Mouse (Mus musculus) retina, embryonic 14.5 days (tissue): ENCODE measurements around the gene Dapl1.
A peak's percentile ranks its signal among the peaks of the same experiment; 100 is the strongest.

ENCODE experiments used
- DNase-seq: peaks from one replicate; pipeline ENCODE4 v3.0.0-alpha.2; 2015; ENCODE audit warnings: low spot score

Dapl1 gene

DNA sequence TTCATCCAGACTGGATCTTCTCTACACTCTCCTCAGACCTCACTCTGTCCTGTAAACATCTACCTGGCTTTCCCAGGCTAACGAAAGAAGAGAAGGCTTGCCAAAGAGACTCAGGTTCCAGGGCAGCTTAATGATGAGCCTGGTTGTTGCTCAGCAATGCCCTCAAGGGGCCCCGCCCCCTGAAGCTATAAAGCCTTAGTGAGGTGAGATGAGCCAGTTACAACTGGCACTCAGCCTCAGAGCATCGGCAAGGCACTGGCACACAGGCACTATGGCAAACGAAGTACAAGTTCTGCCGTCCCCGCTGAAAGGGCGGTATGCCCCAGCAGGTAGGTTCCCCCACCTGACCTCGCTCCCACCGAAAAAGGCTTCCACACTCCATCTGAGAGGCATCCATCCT lies at the start of gene Dapl1:
Gene Dapl1, plus strand, starts transcription at position 216 of the 400 bp plus-strand sequence.
- DNase-seq, result peak; percentile 91

DNA sequence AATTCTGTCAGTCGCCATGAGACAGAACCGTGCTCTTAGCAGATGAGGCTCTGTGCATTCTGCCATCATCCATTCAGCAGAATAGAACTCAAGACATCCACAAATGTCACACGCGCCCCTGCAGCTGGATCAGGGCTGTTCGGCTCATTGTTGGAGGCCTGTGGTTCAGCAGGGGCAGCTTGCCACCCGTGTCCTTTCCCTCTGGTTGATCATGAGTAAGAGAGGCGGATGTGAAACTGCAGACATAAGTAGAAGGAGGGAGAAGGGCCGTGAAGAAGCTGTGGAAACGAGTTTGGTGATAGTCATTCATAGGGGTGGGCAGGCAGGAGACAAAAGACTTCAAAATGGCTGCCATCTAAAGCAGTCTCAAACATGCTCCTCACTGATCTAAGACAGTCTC lies 49.6 kb upstream of the Dapl1 start:
- no peak for DNase-seq

DNA sequence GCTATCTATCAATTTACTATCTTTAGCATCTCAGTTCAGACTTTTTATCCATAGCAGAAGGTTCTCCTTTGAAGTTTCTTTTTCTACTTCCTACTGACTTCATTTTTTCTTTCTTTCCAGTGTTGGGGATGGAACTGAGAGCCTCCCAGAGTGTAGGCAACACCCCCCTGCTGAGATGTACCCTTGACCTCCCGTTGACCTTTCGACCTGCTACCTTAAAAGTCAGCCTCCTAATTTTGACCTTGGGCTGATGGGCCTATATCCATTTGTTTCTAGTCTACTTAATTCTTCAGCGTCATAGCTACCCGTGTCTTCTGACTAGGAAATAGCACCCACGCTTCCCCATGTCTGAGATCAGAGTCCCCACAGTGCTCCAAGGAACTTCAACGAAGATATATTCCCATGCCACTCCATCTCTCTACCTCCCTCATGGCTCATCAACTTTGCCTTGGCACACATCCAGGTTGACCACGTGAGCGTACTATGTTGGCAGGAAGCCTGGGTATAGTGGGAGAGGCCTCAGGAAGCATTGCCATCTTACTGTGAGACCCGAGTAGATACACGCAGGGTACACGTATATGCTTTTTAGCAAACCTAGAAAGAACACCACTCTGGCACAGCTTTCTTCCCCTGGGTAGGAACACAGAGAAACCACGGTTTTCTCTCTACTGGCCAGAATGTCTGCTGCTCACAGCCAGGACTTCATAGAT lies 46.6 kb upstream of the Dapl1 start:
- no peak for DNase-seq

DNA sequence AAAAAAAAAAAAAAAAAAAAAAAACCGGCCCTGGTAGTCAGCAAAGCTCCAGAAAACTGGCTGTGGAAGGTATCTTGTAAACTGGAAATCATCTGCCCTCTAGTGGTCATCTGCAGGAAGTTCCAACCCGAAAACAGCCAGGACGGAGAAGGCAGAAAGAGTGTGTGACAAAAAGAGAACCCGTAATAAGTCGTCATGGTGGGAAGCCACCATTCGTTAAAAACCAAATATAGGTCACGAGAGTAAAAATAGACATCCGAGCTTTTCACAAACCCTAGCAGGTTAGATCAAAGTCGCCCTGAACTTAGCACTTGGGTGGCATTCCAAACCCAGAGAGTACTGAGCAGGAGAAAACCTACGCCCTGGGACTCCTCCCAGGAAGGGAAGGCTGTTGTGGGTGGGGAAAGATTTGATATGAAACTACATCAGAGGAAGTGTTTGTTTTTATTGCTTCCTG lies 45.9 kb upstream of the Dapl1 start:
- DNase-seq, result peak; percentile 92

DNA sequence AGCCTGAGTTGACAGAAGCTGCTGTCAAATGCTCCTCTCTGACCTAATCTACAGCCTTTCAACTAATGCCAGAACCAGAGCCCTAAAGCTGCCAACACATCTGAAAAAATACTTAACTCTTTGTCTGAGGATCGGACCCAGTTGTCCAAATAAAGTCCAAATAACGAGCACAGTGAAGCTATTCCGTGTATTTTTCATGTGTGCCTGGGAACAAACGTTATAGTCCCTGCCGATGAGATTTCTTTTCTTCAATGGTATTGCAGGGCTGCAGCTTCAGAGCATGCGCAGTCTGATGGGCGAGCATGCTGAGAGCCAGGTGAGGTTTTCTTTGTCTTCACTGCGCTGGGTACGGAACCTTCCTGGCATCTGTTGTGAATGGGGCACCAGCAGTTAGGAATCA lies 44.6 kb upstream of the Dapl1 start:
- no peak for DNase-seq

DNA sequence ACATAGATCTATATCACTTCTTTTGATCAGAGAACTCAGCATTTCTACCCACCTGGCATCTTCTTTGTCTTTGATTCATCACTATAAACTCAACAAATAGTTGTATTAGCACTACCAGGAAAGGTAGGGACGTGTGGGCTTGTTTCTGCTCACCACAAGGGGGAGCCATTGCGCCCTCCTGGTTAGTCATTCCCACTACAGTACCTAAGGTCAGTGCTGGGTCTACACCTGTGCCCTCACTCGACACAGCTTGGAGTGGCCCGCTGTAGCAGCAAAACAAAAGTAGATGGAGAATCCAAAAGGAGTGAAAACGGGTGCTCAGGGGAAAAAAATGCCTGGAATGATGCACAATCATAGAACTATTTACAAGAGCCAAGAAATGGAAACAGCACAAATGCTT lies 44.0 kb upstream of the Dapl1 start:
- peak; percentile 71 for DNase-seq

DNA sequence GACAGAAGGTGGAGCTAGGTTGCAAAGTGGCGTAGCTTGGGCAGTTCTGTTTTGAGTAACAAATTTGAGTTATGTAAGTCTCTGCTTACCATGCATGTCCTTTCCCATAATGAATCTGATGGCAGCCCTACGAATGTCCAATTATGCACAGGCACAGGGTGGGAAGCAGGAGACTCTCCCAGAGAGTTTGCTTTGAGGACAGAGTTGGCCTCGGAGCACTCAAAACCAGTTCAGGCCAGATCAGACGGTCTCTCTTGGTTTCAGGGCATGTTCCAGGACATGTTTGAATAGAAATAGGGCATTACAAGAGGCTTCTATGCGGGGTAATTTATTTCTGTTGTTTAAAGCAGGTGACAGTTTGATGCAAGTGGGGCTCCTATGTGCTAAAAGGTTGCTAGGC lies 42.8 kb upstream of the Dapl1 start:
- DNase-seq, result no peak

DNA sequence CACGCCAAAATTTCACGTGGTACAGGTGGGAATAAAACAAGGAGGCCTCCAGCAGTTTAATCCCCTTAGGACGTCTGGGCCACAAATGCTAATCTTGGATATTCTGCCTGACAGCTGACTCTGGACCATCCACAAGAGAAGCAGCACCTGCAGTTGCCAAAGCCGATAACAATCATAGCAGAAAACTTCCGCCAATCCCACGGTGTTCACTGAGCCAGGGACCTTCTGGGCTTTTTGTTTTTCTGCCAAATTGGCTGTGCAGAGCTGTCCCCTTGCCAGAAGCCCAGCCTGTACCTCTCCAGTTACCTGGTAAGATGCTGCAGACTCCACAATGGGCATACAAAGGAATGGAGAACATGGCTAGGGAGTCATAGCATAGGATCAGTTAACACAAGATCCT lies 37.8 kb upstream of the Dapl1 start:
- no peak for DNase-seq

DNA sequence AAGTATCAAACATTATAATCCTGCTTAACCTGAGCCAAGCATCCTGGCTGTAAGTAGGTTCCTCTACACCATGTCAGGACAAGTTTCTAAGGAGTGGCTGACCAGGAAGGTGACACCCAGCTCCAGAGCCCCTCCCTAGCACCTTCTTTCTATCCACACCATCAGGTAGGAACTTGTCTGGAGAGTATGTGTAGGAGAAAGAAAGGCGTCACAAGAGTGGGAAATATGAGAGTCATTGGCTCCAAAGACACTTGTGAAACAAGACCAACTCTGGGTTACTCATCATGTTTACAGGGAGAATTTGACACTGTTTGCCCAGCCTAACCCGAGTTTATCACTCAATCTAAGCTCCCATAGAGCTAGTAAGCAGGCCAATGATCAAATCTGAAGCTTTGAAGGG lies 36.7 kb upstream of the Dapl1 start:
- no peak for DNase-seq

DNA sequence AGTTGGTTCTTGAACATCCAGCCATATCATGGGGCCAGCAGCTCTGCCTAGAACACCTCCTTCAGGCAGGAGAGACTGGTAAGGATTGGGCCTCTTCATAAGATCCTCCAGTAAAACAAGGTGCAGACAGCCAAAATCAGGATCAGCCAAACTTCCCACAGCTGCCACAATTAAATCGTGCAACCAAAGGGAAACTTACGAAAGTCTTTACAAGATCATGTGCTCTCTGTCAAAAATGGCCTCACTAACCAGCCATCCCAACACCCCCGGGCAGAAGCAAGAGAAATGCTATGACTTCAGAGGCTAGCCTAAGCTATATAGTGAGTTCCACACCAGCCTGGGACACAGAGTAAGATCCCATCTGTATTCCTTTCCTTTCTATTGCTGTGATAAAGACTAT lies 35.9 kb upstream of the Dapl1 start:
- no peak for DNase-seq

DNA sequence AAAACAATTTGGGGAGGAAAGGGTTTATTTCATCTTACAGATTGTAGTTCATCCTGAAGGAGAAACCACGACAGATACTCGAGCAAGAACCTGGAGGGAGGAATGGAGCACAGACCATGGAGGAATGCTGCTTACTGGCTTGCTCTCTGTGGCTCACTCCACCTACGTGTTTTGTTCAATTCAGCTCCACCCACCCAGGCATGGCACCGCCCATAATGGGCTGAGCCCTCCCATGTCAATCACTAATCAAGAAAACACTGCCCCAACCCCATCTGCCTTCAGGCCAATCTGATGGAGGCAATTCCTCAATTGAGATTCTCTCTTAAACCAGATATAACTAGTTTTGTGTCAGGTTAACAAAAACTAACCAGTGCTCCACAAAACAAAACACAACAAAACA lies 35.5 kb upstream of the Dapl1 start:
- DNase-seq, result no peak

DNA sequence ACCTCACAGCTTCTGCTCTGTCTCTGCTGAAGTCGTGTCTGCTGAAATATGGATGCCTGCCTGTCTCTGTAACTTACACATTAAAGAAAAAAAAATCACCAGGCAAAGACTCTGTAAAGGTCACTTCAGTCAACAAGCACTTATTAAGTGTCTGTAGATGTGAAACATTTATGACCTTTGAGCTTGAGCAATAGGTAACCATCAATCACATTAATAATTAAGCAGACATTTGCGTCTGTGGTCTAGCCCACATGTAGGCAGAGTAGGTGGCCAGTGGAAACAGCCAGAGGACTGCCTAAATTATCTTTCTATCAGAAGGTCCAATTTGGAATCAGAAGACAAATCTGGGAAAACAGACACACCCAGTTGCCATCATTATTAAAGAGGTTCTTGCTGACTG lies 32.8 kb upstream of the Dapl1 start:
- DNase-seq, result no peak

DNA sequence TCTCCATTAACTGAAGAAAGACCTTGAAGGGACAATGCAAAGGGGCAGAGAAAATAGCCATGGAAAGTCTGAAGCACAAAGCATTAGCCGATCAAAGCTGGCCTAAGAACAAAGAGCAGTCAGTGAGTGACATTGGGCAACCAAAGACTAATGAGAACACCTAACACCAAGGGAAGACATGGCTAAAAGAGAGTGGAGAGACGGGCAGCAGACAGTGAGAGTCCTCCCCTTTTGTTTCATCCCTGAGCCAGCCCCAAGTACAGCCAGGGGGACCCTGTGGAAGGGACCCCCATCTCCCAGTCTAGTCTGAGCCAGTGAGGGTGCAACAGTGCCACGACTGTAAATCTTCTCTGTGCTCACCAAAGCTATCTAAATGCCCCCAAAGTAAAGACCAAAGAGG lies 32.4 kb upstream of the Dapl1 start:
- DNase-seq, result no peak

DNA sequence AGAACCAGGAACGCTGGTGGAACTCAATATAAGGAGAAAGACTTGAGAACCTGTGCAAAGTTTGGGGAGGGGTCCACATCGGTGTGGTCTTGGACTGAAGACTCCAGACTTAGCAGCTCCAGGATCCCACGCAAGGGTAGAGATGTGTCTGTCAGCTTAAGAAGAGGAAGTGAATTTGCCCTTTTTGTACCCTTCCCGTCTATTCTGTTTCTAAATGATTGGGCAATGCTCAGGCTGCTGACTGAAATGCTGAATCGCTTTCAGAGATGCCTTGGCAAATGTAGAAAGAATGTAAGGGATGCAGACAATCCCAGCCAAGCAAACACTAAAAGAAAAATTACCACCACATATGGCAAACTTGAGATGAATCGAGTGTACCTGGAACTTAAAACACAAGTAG lies 22.4 kb upstream of the Dapl1 start:
- DNase-seq, result no peak

DNA sequence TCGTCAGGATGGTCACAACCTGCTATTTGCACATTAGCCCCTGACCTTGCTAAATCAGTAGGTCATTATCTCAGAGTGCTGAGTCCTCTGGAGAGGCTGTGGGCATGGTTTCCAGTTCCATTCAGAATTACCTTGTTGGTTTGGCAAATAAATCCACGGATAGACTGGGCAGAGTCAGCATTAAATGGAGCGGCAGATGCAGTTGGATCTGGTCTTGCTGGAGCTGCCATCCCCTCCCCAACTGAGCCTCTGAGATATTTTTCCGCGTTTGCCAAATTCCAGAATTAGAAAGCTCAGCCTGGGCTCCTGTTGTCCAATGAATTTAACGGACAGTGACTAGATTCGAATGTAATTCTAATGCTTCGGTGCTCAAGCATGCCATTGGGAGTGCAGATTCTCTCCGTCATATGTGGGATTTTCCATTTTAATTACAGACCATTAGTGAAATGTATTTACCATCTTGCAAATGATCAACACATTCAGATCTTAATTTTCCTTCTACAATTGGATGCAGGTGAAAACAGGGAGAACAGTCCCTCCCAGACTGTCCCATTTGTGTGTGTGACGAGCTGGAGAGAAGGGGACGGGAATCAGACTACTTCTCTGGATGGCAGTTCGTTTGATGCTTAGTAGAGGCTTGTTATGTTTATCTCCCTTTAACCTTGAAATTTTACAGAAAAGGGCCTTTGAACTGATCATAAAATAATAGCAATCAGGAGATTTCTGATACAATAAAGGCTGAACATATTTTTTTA lies 20.8 kb upstream of the Dapl1 start:
- DNase-seq, result no peak

DNA sequence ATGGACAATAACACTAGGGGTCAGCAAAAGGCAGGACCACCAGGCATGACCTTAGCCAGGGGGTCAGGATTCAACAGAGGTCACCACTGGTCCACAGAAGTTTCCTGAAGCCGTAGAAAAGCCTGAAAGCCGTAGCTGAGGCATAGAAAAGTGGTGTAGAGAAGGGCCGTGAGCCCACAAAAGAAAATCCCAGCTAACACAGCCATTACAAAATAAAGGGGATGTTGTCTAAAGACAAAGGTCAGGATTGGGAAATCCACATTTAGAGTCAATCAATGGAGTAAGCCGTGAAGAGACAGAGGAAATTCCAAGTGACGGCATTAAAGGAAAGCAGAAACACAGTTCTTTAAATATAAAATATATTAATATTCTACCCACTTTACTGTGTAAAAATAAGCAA lies 18.8 kb upstream of the Dapl1 start:
- DNase-seq, result no peak

DNA sequence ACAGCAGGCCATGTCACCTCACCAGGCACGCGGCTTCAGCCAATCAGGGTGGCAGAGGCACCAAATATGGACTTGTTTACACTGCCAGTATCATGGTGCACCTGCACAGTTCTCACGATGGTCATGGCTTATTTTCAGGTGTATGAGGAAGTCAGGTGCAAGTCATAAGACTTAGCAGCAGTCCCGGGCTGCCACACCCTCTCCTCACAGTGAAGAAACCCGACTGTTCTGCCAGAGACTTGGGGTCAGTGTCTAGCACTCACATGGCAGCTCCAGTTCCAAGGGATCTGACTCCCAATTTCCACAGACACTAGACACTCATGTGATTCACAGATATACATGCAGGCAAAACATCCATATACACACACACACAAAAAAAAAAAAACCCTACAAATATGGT lies 18.1 kb upstream of the Dapl1 start:
- no peak for DNase-seq

DNA sequence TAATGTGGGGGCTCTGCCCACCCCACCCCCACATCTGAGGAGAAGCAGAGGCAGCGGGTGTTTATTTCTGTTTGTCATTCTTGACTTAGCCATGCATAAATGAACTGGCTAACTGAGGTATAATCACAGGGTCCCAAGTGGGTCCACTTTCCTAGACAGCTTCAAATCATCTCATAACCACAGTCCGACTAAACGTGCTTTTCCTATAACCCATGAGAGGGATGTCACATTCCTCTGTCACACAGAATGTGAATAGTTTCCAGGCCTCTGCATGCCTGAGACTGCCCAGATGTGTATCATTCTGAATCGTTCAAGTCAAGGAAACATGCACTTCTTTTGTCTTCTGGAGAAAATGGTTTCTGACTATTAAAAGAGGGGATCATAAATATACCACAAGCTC lies 17.4 kb upstream of the Dapl1 start:
- DNase-seq, result no peak

DNA sequence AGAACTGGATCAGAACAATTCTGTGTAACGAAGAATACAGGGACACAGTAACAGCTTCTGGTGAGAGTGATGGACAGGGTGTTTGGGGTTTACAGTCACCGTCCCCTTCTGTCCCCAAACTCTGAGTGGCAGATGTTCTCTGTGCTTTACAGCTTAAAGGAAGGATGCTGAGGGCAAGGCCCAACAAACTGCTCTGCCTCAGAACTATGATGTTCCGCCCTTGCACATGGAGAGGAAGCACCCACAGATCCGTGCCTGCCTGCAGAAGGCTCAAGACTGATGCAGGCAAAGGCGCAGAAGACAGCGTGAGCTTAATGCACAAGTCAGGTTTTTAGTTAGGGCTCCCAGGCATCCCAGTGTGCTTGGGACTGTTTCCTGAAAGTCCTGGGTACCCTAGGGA lies 16.5 kb upstream of the Dapl1 start:
- no peak for DNase-seq

DNA sequence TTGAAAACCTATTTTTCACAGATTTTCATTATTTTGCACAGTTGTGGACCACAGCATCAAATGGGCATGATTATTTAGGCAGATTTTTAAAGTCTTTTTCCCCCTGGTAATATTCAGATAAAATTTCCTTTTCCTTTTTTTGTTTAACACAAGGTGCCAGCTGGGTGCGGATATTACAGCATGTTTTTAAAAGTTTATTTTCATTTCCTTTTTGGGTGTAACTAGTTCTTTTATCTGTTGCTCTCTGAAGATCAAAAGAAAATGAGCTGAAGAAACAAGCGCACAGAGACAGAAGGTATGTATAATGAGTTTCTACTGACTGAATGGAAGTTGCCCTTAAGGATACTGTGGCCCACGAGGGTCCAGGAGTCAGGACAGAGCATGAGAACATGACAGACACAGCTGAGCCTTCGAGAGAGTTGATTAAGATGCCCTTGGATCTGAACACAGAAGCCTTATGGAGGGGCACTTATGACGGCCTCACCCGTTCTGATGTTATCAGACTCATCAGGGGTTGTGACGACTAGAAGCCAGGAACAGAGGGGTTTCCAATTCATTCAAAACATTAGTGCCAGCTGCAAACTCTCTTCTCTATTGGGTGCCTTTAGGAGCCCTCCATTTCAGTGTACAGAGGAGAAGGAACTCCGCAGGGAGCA lies 14.7 kb upstream of the Dapl1 start:
- no peak for DNase-seq

DNA sequence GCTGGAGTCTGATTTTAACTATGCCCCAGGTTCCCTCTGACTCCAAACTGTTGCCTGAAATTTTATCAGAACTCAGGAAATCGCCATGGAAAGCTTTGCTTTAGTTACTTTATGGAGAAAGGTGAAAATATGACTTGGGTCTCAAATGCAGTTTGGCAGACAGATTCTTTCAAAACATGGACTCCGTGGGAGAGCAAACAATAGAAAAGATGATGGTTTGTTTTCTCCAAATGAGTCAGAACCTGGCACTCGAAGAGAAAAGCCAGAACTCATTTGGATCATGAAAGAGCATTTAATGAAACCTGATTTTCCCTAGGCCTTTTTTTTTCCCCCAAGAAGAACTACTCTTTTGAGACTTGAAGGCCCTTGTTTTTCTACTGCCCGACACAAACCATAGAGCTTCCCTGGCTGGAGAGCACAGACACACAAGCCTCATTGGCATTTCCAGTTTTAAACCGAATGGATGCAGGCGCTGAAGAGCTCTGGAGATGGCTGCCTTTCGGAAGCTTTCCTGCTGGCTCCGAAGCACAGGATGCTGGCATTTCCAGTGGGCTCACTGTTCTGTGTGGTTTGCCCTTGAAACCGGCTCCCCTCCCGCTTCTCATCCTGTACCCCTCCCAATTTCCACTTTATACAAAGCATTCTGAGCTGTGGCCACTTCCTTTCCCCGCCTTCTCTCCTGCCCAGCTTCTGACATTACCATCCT lies 14.0 kb upstream of the Dapl1 start:
- no peak for DNase-seq

DNA sequence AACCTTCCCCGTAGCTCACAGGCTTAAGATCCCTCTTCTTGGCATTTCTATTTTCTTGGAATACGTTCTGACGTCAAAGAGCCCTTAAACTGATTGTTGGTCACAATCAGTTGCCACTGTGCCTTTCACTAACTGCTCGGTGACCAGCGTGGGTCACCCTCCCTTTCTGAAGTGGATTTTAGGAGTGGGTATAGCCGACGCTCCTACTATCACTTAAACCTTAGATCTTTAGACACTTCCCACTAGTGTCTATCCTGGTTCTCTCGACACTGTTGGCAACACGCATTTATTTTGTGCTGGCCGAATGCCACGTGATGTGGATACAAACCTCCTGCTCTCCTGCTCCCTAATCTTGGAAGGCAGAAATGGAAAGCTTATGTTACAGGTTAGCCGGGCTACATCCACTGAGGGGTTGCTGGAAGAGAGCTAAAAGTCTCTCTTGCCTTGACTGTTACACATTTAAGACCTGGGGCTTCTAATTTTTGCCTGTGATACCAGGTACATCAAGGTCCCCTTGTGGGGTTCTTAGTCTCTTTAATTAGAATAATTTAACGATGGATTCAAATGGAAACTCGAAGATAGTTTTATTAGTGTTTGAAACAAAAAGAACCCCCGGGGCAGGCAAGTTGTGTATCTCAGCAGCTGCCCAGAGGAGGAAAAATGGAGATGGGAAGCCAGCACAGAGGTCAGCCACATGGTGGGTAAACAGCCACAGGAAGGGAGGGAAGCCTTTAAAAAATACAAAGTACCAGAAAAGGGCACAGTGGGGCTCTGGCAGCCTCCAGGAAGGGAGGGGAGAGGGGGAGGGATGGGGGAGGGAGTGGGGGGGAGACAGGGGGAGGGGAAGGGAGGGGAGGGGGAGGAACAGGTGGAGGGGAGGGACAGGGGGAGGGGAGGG lies 13.2 kb upstream of the Dapl1 start:
- DNase-seq, result no peak
